Mouse (Mus musculus) limb, embryonic 13.5 days (tissue): ENCODE measurements around the gene Tril. TPM values are rescaled to one million over a fixed set of nuclear protein-coding genes. Genes with fewer than 3 reads are reported as not detected.

Experiments
- ATAC-seq: fragments of 200-750 bp; cut with Nextera tagmentation; 2 replicates; pipeline ENCODE4 v1.8.0; 2017; ENCODE audit warnings: low read depth, moderate number of reproducible peaks, moderate TSS enrichment; ENCODE audit not compliant: low FRiP score
- H3K27ac ChIP-seq: fragments of 300-500 bp; sonication (generic); 2 replicates; pipeline ENCODE4 v1.5.1; 2015; ENCODE audit warnings: inconsistent platforms, mild to moderate bottlenecking, moderate library complexity
- H3K27me3 ChIP-seq: fragments of 300-500 bp; sonication (generic); 2 replicates; pipeline ENCODE4 v1.6.1; 2015; ENCODE audit warnings: mild to moderate bottlenecking, inconsistent platforms
- H3K36me3 ChIP-seq: fragments of 300-500 bp; sonication (generic); 2 replicates; pipeline ENCODE4 v1.6.1; 2015; ENCODE audit warnings: inconsistent platforms, mild to moderate bottlenecking, moderate library complexity
- H3K4me1 ChIP-seq: fragments of 300-500 bp; sonication (generic); 2 replicates; pipeline ENCODE4 v1.6.1; 2015; ENCODE audit warnings: inconsistent platforms
- H3K4me2 ChIP-seq: fragments of 300-500 bp; sonication (generic); replicated peaks from 2 replicates; pipeline ENCODE4 v1.6.1; 2015; ENCODE audit warnings: inconsistent platforms, mild to moderate bottlenecking, moderate library complexity
- H3K4me3 ChIP-seq: fragments of 300-500 bp; sonication (generic); 2 replicates; pipeline ENCODE4 v1.5.1; 2015; ENCODE audit warnings: moderate library complexity, mild to moderate bottlenecking, inconsistent platforms
- H3K9ac ChIP-seq: fragments of 300-500 bp; sonication (generic); 2 replicates; pipeline ENCODE4 v1.6.1; 2015; ENCODE audit warnings: mild to moderate bottlenecking, inconsistent platforms
- H3K9me3 ChIP-seq: fragments of 300-500 bp; sonication (generic); 2 replicates; pipeline ENCODE4 v1.6.1; 2016; ENCODE audit warnings: inconsistent platforms
- WGBS: fragments of 180-500 bp; shearing (Covaris S2); methylation state at CpG from one replicate; pipeline ENCODE4 v1.1.7; 2015; 5-methylcytosine and 5-hydroxymethylcytosine counted together
- polyA plus RNA-seq: library from polyadenylated mRNA; unstranded; fragments of >200 nt; fragmentation: Nextera tagmentation; extraction: Ambion mirVana; gene quantifications from 2 replicates; pipeline ENCODE4 v1.2.1, GENCODE M21; 2015

Tril gene
- polyA plus RNA-seq, 1 experiment from 2014 or later = 104 TPM

DNA sequence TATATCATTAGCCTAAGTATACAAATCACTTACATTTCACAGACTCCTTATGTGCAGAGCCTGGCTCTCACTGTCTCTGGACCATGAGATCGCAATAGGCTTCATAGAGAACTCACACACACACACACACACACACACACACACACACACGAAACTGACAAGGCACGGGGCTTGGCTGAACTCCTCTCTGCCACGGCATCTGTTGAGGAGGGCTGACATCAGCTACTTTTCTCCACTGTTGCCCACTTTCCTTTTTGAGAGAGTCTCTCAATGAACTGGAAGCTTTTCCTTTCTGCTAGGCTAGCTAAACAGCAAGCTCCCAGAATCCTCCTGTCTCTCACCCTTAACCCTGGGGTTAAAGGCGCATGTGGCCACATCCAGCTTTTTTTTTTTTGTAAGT is 14.6 kb downstream of the Tril start:
- Histone ChIP-seq H3K4me1 (peaks cover 17% of the 10 kb centered on the region), H3K4me3 (no peak overlapping the region), H3K27ac (no peak overlapping the region), H3K27me3 (no peaks in the 10 kb centered on the region), H3K4me2 (no peak overlapping the region), H3K9me3 (no peaks in the 10 kb centered on the region), H3K9ac (no peak overlapping the region), H3K36me3 (no peaks in the 10 kb centered on the region)
- ATAC-seq = no peak
- 83% methylated on average over 5 of the region's 5 CpGs for WGBS

DNA sequence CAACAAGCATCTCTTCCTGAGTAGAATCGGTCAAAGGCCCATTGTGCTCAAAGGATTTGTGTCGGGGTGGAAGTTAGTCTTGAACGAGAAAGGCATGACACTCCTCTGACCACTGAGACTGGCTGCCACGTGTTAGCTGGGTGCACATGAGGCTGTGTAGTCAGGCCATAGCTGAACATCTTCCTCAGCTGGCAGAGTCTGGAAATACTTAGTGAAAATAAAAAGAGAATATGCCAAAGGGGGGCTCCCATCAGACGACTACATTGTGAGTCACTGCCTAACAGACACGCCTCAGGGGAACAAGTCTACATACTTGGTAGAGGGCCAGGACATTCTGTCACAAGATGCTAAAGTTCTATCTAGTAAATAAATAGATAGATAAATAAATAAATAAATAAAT is 16.5 kb downstream of the Tril start:
- no peak overlapping the region for H3K27ac ChIP-seq
- no peak overlapping the region for H3K9ac ChIP-seq

DNA sequence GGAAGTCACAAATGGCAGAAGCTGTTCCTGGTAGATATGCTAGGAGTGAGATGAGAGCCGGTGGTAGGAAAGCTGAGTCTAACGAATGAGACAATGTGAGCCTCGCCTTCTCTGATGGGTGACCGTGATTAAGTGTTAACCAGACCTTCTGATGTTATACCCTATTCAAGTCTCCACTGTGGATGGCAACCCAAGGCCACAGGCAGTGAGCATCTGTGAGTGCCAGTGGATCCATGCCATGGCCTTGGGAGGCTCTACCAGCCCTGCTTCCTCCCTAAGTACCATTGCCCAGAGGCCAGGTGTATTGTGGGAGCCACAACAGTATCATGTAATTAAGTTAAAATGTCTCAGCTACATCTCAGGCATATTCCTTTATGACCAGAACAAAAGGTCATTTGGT is 17.1 kb downstream of the Tril start:
- H3K27ac ChIP-seq = no peak overlapping the region
- ATAC-seq = no peak
- no peaks in the 10 kb centered on the region for H3K36me3 ChIP-seq
- H3K9ac ChIP-seq = no peak overlapping the region
- H3K4me2 ChIP-seq = no peak overlapping the region
- H3K4me3 ChIP-seq = no peak overlapping the region
- H3K27me3 ChIP-seq = no peaks in the 10 kb centered on the region
- peaks cover 17% of the 10 kb centered on the region for H3K4me1 ChIP-seq
- no peaks in the 10 kb centered on the region for H3K9me3 ChIP-seq
- 95% methylated on average over 4 of the region's 4 CpGs for WGBS

More for the DNA sequence above, 16.5 kb downstream of the Tril start:
- H3K9me3 ChIP-seq = no peaks in the 10 kb centered on the region
- H3K4me3 ChIP-seq = no peak overlapping the region
- no peak for ATAC-seq
- peaks cover 17% of the 10 kb centered on the region for H3K4me1 ChIP-seq
- no peaks in the 10 kb centered on the region for H3K36me3 ChIP-seq
- 69% methylated on average over 6 of the region's 6 CpGs for WGBS
- H3K4me2 ChIP-seq = no peak overlapping the region
- H3K27me3 ChIP-seq = no peaks in the 10 kb centered on the region

DNA sequence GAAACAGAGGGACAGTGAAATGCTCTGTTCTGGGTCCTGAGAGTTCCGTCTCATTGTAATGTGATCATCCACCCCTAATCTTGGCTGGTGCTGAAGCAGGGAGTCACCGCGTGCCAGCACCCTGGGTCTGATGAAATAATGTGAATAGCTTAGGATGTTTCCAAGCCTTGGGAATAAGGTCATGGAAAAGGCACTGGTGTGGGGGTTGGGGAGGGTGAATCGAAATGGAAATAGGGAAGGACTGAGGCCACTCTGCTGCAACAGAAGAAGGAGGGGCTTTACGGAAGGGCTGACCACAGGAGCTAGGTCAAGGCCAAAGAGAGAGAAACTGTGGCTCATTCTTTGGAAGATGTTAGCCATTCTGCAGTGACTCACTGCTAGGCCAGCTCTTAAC is 18.7 kb downstream of the Tril start:
- WGBS = 62% methylated on average over 5 of the region's 5 CpGs
- Histone ChIP-seq H3K9ac (no peak overlapping the region), H3K4me3 (no peak overlapping the region), H3K9me3 (no peaks in the 10 kb centered on the region), H3K4me2 (no peak overlapping the region), H3K4me1 (peaks cover 17% of the 10 kb centered on the region), H3K36me3 (no peaks in the 10 kb centered on the region), H3K27me3 (no peaks in the 10 kb centered on the region), H3K27ac (no peak overlapping the region)
- no peak for ATAC-seq

DNA sequence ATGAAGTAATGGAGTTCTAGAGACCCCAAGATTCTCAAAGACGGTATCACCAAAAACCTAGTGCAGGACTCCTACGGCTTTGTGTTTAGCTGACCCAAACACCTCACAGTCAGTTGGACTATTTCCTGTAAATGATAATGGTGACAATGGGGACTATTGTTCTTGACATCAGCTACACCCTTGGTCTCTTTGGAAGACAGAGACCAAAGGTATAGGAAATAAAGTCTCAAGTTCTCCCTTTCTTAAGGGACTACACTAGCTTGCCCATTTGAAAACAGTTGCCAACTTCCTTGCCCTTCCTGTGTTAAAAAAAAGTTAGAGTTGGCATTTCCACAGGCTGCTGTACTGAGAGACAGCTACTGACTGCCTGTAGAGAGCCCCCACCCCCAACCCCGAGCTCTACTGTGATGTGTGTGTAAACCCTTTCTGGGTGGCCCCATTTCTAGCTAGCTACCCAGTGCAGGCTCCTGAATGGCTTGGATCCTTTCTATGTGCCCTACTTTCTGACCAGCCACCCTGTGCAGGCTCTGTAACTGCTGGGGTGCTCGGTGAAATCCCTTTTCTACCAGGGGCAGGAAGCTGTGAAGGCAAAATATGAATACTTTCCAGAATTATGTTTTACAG is 19.2 kb downstream of the Tril start:
- Histone ChIP-seq H3K9ac (no peak overlapping the region), H3K27me3 (no peaks in the 10 kb centered on the region), H3K9me3 (no peaks in the 10 kb centered on the region), H3K27ac (no peak overlapping the region), H3K4me1 (peaks cover 13% of the 10 kb centered on the region), H3K36me3 (no peaks in the 10 kb centered on the region), H3K4me2 (no peak overlapping the region), H3K4me3 (no peak overlapping the region)
- ATAC-seq = no peak
- WGBS = 57% methylated on average over 4 of the region's 4 CpGs

DNA sequence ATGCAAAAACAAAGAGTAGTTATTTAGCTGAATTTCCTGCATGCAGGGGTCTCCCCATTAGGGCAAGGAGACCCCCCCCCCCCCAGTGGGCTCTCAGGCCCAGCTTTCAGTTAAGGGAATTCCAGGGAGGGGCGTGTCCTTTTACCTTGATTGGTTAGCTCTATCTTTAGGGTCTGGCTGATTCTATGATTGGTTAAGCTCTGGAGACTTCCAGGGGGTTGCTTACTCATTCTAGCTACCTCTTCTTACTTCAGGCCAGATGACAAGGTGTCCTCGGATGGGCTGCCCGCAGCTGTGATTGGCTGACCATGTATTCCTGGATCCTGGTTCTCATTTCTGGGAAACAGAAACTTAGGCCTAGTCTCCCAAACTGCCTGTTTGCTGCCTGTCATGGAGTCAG is 21.8 kb downstream of the Tril start:
- Histone ChIP-seq H3K4me2 (no peak overlapping the region), H3K4me3 (no peak overlapping the region), H3K27me3 (peaks cover 4% of the 10 kb centered on the region; the same call in 1 of the 2 replicates), H3K27ac (no peak overlapping the region), H3K36me3 (no peaks in the 10 kb centered on the region), H3K9me3 (no peaks in the 10 kb centered on the region), H3K9ac (no peak overlapping the region), H3K4me1 (peaks cover 20% of the 10 kb centered on the region)
- no peak for ATAC-seq
- WGBS = 75% methylated on average over 3 of the region's 3 CpGs

DNA sequence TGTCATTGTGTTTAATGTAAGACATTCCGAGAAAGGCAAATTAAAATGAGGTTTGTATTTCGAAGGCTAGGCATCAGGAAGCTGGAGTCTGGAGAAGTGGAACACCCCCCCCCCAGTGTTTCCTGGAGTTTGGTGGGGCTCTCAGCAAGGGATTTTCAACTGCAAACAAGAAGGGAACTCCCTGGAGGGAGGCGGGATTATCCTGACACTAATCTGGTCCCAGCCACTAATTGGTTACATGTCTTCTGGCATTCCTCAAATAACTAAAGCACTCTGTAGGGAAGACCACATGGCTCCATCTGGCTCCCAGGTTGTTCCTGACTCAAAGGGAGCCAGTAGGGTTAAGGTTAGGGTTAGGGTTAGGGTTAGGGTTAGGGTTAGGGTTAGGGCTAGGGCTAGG is 23.8 kb downstream of the Tril start:
- 45% methylated on average over 3 of the region's 3 CpGs for WGBS
- H3K9ac ChIP-seq = no peak overlapping the region
- ATAC-seq = no peak
- no peak overlapping the region for H3K27ac ChIP-seq
- peaks cover 4% of the 10 kb centered on the region; the same call in 1 of the 2 replicates for H3K27me3 ChIP-seq
- peaks cover 14% of the 10 kb centered on the region for H3K4me1 ChIP-seq
- H3K4me3 ChIP-seq = no peak overlapping the region
- no peaks in the 10 kb centered on the region for H3K36me3 ChIP-seq
- no peak overlapping the region for H3K4me2 ChIP-seq
- no peaks in the 10 kb centered on the region for H3K9me3 ChIP-seq

DNA sequence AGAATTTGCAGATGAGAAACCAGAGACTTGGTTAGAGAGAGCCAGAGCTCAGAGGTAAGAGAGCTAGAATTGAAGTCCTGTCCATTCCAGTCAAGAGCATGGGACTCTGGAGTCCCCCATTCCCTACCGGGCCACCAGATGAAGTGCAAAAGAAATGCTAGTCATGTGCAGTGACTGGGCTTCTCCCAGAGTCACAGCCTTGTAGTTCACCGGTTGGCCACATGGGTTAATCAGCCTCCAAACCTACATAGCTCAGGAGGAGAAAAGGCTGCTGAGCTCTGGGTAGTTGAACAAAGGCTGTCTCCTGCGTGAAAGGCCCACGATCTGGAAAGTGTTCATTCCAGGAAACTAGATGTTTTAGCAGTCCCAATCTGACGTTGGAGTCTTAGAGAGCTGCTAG is 24.8 kb downstream of the Tril start:
- ATAC-seq = no peak; the same call in 1 of the 2 replicates
- WGBS = 23% methylated on average over 5 of the region's 5 CpGs
- H3K9ac ChIP-seq = no peak overlapping the region

DNA sequence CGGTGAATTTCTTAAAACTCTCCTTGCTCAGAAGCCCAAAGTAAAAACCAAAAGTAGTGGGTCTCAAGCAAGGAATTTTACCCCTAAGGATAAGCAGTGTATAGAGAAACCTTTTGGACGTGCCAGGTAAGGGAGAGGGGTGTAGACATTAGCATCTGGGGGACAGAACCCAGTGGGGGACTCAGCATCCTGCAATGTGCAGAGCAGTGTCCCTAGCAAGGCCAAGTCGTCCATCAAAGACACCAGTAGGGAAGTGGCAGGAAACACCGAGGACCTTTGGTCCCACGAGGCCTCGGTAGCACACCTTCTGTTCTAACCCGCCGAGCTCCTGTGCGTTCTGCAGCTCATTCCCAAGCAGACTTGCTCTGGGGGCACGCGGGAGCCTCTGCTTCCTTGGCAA is 25.6 kb downstream of the Tril start:
- no peaks in the 10 kb centered on the region for H3K36me3 ChIP-seq
- H3K9ac ChIP-seq = no peak overlapping the region
- H3K27me3 ChIP-seq = peaks cover 4% of the 10 kb centered on the region; the same call in 1 of the 2 replicates
- 39% methylated on average over 11 of the region's 11 CpGs for WGBS
- peak overlapping the region; percentile 53 for H3K4me2 ChIP-seq
- no peaks in the 10 kb centered on the region for H3K9me3 ChIP-seq
- no peak for ATAC-seq
- H3K4me1 ChIP-seq = peaks cover 7% of the 10 kb centered on the region; the same call in 1 of the 2 replicates
- peak overlapping the region; percentile 18; the same call in 1 of the 2 replicates for H3K4me3 ChIP-seq
- H3K27ac ChIP-seq = no peak overlapping the region

More for the DNA sequence above, 24.8 kb downstream of the Tril start:
- Histone ChIP-seq H3K36me3 (no peaks in the 10 kb centered on the region), H3K27ac (no peak overlapping the region), H3K4me3 (no peak overlapping the region), H3K9me3 (no peaks in the 10 kb centered on the region), H3K4me2 (no peak overlapping the region), H3K4me1 (peaks cover 7% of the 10 kb centered on the region; the same call in 1 of the 2 replicates), H3K27me3 (peaks cover 4% of the 10 kb centered on the region; the same call in 1 of the 2 replicates)

DNA sequence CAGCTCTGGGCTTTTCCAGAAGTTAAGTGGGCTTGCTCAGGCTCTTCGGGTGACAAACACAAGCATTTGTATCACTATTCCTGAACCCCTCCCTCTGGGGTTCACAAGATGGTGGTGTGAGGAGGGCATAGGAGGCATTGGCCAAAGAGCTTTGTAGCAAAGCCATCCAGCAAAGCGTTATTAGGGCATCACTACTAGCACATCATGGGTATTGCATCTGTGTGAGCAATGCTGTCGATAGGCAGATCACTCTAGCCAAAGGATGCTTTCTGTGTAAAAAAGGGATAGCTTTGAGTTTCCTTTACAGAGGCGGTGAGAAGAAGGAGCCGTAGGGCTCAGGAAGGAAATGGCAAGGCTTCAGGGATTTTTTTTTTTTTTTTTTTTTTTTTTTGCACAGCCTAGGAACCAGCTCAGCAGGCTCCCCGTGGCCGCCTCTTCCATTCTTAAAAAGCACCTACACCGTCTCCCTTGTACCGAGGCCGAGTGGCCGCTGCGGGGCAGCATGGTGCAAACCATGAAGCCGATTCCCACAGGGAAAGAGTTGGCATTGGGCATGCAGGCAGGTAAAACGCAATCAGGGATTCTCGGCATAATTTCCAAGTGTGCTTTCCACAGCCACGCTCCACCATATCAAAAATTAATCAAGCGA is 26.2 kb downstream of the Tril start:
- Histone ChIP-seq H3K4me3 (peak overlapping the region; percentile 18; the same call in 1 of the 2 replicates), H3K36me3 (no peaks in the 10 kb centered on the region), H3K27me3 (peaks cover 4% of the 10 kb centered on the region; the same call in 1 of the 2 replicates), H3K9ac (no peak overlapping the region), H3K4me2 (peak overlapping the region; percentile 53), H3K27ac (no peak overlapping the region), H3K4me1 (peaks cover 7% of the 10 kb centered on the region; the same call in 1 of the 2 replicates), H3K9me3 (no peaks in the 10 kb centered on the region)
- ATAC-seq = no peak
- 14% methylated on average over 17 of the region's 17 CpGs for WGBS

DNA sequence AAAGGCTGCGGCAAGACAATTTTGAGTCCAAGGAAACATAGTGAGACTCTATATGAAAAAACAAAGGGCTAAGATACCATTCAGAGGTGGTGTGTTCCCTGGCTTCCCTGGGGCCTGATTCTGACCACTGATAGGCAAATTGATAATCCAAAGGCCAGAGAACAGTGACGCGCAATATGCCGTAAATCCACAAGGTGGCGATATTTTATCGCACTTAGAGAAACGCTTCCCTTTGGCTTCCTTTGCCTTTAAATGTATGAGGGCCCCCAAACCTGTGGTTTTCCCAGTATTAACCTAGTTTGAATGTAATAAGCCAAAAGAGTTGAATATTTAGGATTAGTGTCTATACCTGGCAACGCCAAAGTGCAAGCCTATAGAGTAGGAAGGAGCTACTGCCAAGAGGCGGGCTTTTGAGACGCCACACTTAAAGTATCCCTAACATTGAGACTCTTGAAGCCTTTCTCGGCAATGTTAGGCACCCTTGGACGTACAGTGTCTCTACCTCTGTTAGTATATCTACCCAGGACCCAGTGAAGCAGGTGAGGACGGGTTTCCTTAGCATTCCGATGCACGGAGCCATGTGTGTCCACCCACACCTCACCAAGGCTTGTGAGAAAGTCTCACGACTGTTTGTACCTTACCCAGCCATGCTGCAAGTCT is 37.6 kb downstream of the Tril start:
- Histone ChIP-seq H3K4me1 (peaks cover 12% of the 10 kb centered on the region), H3K4me2 (no peak overlapping the region), H3K9ac (no peak overlapping the region), H3K36me3 (no peaks in the 10 kb centered on the region), H3K4me3 (no peak overlapping the region), H3K27ac (no peak overlapping the region), H3K27me3 (no peaks in the 10 kb centered on the region), H3K9me3 (no peaks in the 10 kb centered on the region)
- 46% methylated on average over 16 of the region's 16 CpGs for WGBS
- no peak for ATAC-seq

DNA sequence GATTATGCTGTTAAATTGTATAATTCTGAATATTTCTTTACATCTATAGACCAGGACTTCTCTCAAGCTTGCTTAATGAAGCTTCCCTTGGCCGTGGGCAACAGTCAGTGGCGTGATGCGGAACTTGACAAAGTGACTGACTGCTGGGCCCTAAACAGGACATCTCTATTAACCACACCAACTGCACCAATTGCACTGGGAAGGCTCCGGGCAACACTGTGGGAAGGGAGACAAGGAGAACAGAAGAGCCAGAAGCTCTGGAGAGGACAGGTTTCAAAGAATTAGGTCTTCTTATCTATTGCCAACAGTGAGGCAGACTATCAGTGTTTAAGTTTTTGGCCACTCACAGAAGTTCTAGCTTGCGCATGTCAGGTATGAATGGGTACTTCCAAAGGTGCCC is 38.4 kb downstream of the Tril start:
- Histone ChIP-seq H3K9ac (no peak overlapping the region), H3K4me2 (no peak overlapping the region), H3K4me3 (no peak overlapping the region), H3K36me3 (no peaks in the 10 kb centered on the region), H3K27me3 (no peaks in the 10 kb centered on the region), H3K9me3 (no peaks in the 10 kb centered on the region), H3K4me1 (peaks cover 12% of the 10 kb centered on the region), H3K27ac (no peak overlapping the region)
- WGBS = 86% methylated on average over 5 of the region's 5 CpGs
- no peak for ATAC-seq
